ENCODE assay signal across 27 mouse cellular contexts in the genomic region with DNA sequence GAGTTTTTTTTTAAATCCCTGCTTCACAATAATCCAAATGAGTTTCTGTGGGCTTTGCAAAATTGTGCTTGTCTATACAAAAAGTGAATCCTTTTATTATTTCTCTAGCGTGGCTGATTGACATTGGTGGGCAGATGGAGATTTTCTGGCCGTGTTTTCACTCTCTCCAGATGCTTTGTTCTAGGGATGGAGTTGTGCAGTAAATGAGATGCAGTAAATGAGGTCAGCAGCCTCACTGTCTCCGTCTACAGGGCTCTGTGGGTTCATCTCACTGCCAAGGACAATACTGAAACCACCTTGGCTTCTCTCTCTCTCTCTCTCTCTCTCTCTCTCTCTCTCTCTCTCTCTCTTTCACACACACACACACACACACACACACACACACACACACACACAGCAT.
DNase-seq lines count a peak whose midpoint lies in the region; ATAC-seq lines count a peak whose summit lies in the region.
"Had no signal": no experiment of that assay in that cellular context is flagged by ENCODE, and none has a peak within 500 bp of the region (broad histone marks: within the 10 kb centered on the region; RNA-seq: fewer than 3 reads in every experiment).

No protein-coding gene starts in this region.

- 0 out of 2 replicates have a peak, but pooled peaks have one; percentile 45 for ATAC-seq in cerebellum, adult (ENCODE audit: insufficient number of reproducible peaks, low FRiP score, low TSS enrichment)
- ATAC-seq in frontal cortex, adult (ENCODE audit: low TSS enrichment), result peak; percentile 53; the same call in 1 of the 2 replicates
- ATAC-seq in midbrain, embryonic 15.5 days (replicated peaks), result peak; percentile 76
- ATAC-seq: inflammation-experienced regulatory T-cells, adult 6 months had no signal

- peaks cover 2% of the 10 kb centered on the region; the same call in 1 of the 2 replicates for H3K4me1 ChIP-seq in midbrain, embryonic 15.5 days
- H3K4me1 ChIP-seq in limb, embryonic 10.5 days, result no peaks in the 10 kb centered on the region
- H3K4me1 ChIP-seq: heart, embryonic 12.5 days; limb, embryonic 13.5 days; lung, embryonic 15.5 days; neural tube, embryonic 13.5 days; stomach, embryonic 15.5 days had no signal

- no peaks in the 10 kb centered on the region for H3K36me3 ChIP-seq in midbrain, embryonic 15.5 days (replicated peaks)
- H3K36me3 ChIP-seq in limb, embryonic 10.5 days, result no peaks in the 10 kb centered on the region
- H3K36me3 ChIP-seq: heart, embryonic 12.5 days; limb, embryonic 13.5 days; lung, embryonic 15.5 days; neural tube, embryonic 13.5 days; stomach, embryonic 15.5 days had no signal

- H3K4me3 ChIP-seq in midbrain, embryonic 15.5 days, result no peak overlapping the region
- no peak overlapping the region for H3K4me3 ChIP-seq in limb, embryonic 10.5 days
- H3K4me3 ChIP-seq: erythroblast, embryonic 14.5 days; heart, adult 2 months; heart, embryonic 12.5 days; left cerebral cortex, adult 2 months; limb, embryonic 13.5 days; lung, embryonic 15.5 days; neural tube, embryonic 13.5 days; stomach, embryonic 15.5 days had no signal

- WGBS in midbrain, embryonic 15.5 days, result 10% methylated on average over 3 of the region's 3 CpGs
- 64% methylated on average over 3 of the region's 3 CpGs for WGBS in limb, embryonic 10.5 days

- H3K9ac ChIP-seq in midbrain, embryonic 15.5 days, result no peak overlapping the region
- H3K9ac ChIP-seq: heart, embryonic 12.5 days; limb, embryonic 13.5 days; lung, embryonic 15.5 days; neural tube, embryonic 13.5 days; stomach, embryonic 15.5 days had no signal

- no peaks in the 10 kb centered on the region for H3K9me3 ChIP-seq in midbrain, embryonic 15.5 days
- H3K9me3 ChIP-seq in limb, embryonic 10.5 days (replicated peaks), result no peaks in the 10 kb centered on the region
- H3K9me3 ChIP-seq: limb, embryonic 13.5 days; lung, embryonic 15.5 days; neural tube, embryonic 13.5 days; stomach, embryonic 15.5 days had no signal

- no peaks in the 10 kb centered on the region for H3K27me3 ChIP-seq in midbrain, embryonic 15.5 days (replicated peaks)
- no peaks in the 10 kb centered on the region for H3K27me3 ChIP-seq in limb, embryonic 10.5 days (ENCODE audit: low read depth, poor library complexity, severe bottlenecking)
- H3K27me3 ChIP-seq: CH12.LX; heart, embryonic 12.5 days; limb, embryonic 13.5 days; lung, embryonic 15.5 days; neural tube, embryonic 13.5 days; stomach, embryonic 15.5 days had no signal

- H3K4me2 ChIP-seq in midbrain, embryonic 15.5 days, result no peak overlapping the region
- H3K4me2 ChIP-seq: heart, embryonic 12.5 days; limb, embryonic 13.5 days; liver, embryonic 11.5 days; lung, embryonic 15.5 days; neural tube, embryonic 13.5 days; stomach, embryonic 15.5 days had no signal

- no peak for DNase-seq in cerebellum, adult 9-11 months
- DNase-seq in frontal cortex, postnatal 36 days (ENCODE audit: low spot score in 2 of 2), result no peak
- DNase-seq in brain, adult 2 months (ENCODE audit: low read depth, low spot score), result peak; percentile 53
- no peak for DNase-seq in limb, embryonic 10.5 days (ENCODE audit: low spot score)
- no peak for DNase-seq in right cerebral cortex, postnatal 25 days
- DNase-seq: adrenal gland, adult 8-10 months; cerebellum, adult 18-20 months; cerebellum, postnatal 14 days; heart, adult 2 months; heart, postnatal 4 days; kidney, adult 11 months; kidney, postnatal 14 days; layer of hippocampus, adult 9-11 months; right cerebral cortex, postnatal 14 days had no signal

- H3K27ac ChIP-seq in midbrain, embryonic 15.5 days, result no peak overlapping the region
- H3K27ac ChIP-seq in limb, embryonic 10.5 days, result no peak overlapping the region
- H3K27ac ChIP-seq: heart, adult 2 months; left cerebral cortex, adult 2 months; limb, embryonic 13.5 days; lung, embryonic 15.5 days; neural tube, embryonic 13.5 days; stomach, embryonic 15.5 days had no signal
